Mouse (Mus musculus): ENCODE measurements at regions not wholly inside any gene's neighbourhood (a gene's known extent, or its start where the extent isn't known, plus 50 kb on each side); places are given as distances from the start of the nearest gene placed in this dataset.

- no peak overlapping the region for H3K4me2 ChIP-seq (replicated peaks; ENCODE audit: low read depth)
- H3K27me3 ChIP-seq (replicated peaks; ENCODE audit: control insufficient read depth, insufficient read depth, low read length), result no peaks in the 10 kb centered on the region
- H3K4me1 ChIP-seq (replicated peaks; ENCODE audit: control insufficient read depth, insufficient read depth, low read length), result no peaks in the 10 kb centered on the region
- H3K36me3 ChIP-seq (ENCODE audit: control insufficient read depth, insufficient read depth), result no peaks in the 10 kb centered on the region
- no peak for ATAC-seq
- H3K27ac ChIP-seq (ENCODE audit: low read depth, low read length), result no peak overlapping the region
- no peak overlapping the region for H3K9ac ChIP-seq (ENCODE audit: low read depth, low read length)
- no peak overlapping the region for H3K4me3 ChIP-seq (ENCODE audit: low read depth, low read length)
- WGBS, result 5% methylated on average over 5 of the region's 5 CpGs
- TF ChIP-seq CTCF (IDR thresholded peaks at IDR 0.05; ENCODE audit: low read depth), result peak; percentile 93
- H3K9me3 ChIP-seq (ENCODE audit: control insufficient read depth), result no peaks in the 10 kb centered on the region
These were observed 94.2 kb upstream of the Agr3 start for GRCm38 (mm10) chr12:35831268-35831667.

DNA sequence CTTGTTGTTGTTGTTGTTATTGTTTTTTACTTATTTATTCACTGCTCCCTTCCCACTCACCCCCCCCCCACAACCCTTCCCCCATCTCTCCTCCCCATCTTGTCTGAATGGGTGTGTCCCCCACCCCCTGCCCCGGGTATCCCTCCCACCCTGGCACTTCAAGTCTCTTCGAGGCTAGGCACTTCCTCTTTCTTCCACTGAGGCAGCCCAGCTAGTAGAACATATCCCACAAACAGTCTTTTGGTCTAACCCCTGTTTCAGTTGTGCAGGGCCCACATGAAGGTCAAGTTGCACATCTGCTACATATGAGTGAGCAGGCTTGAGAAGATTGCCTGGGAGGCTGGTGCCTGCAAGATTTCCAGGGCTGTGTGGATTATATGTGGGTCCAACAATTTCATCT lies 97.6 kb upstream of the Agr3 start:
- Histone ChIP-seq H3K9me3 (ENCODE audit: control insufficient read depth) (no peaks in the 10 kb centered on the region), H3K27ac (ENCODE audit: low read depth, low read length) (no peak overlapping the region), H3K4me1 (replicated peaks; ENCODE audit: control insufficient read depth, insufficient read depth, low read length) (peaks cover 4% of the 10 kb centered on the region; the same call in 1 of the 2 replicates), H3K4me3 (ENCODE audit: low read depth, low read length) (no peak overlapping the region), H3K4me2 (replicated peaks; ENCODE audit: low read depth) (no peak overlapping the region), H3K9ac (ENCODE audit: low read depth, low read length) (no peak overlapping the region), H3K27me3 (replicated peaks; ENCODE audit: control insufficient read depth, insufficient read depth, low read length) (no peaks in the 10 kb centered on the region), H3K36me3 (ENCODE audit: control insufficient read depth, insufficient read depth) (no peaks in the 10 kb centered on the region)
- no peak for ATAC-seq
- no peak for TF ChIP-seq CTCF (IDR thresholded peaks at IDR 0.05; ENCODE audit: low read depth)
- WGBS, result 66% methylated on average over 2 of the region's 2 CpGs

DNA sequence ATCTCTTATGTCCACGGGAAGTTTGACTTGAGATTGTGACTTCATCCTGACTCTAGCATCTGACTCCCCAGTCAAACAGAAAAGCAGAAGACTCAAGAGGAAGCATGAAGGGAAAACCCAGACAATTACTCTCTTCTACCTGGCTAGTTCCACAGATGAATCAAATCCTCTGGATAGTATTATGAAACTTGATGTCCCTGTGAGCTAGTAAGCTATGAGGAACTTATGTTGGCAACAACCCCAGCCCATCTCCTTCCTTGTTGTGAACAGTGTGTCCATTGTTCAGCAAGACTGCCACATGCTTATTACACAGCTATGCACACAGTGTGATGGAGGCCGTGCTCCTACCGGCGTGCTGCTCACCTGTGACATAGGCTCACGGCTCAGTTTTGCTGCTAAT lies 98.4 kb upstream of the Agr3 start:
- H3K9ac ChIP-seq (ENCODE audit: low read depth, low read length), result no peak overlapping the region
- TF ChIP-seq CTCF (IDR thresholded peaks at IDR 0.05; ENCODE audit: low read depth), result no peak
- peaks cover 4% of the 10 kb centered on the region; the same call in 1 of the 2 replicates for H3K4me1 ChIP-seq (replicated peaks; ENCODE audit: control insufficient read depth, insufficient read depth, low read length)
- ATAC-seq, result no peak
- H3K27me3 ChIP-seq (replicated peaks; ENCODE audit: control insufficient read depth, insufficient read depth, low read length), result no peaks in the 10 kb centered on the region
- H3K4me2 ChIP-seq (replicated peaks; ENCODE audit: low read depth), result no peak overlapping the region
- H3K27ac ChIP-seq (ENCODE audit: low read depth, low read length), result no peak overlapping the region
- no peaks in the 10 kb centered on the region for H3K9me3 ChIP-seq (ENCODE audit: control insufficient read depth)
- WGBS, result 70% methylated on average over 5 of the region's 5 CpGs
- H3K4me3 ChIP-seq (ENCODE audit: low read depth, low read length), result no peak overlapping the region
- H3K36me3 ChIP-seq (ENCODE audit: control insufficient read depth, insufficient read depth), result no peaks in the 10 kb centered on the region

GRCm38 (mm10) chr12:35824587-35824987 lies 100.8 kb upstream of the Agr3 start:
- TF ChIP-seq CTCF (IDR thresholded peaks at IDR 0.05; ENCODE audit: low read depth), result no peak
- ATAC-seq, result no peak; the same call in 1 of the 2 replicates
- peaks cover 4% of the 10 kb centered on the region; the same call in 1 of the 2 replicates for H3K4me1 ChIP-seq (replicated peaks; ENCODE audit: control insufficient read depth, insufficient read depth, low read length)
- no peak overlapping the region for H3K9ac ChIP-seq (ENCODE audit: low read depth, low read length)
- 9% methylated on average over 5 of the region's 5 CpGs for WGBS
- H3K27me3 ChIP-seq (replicated peaks; ENCODE audit: control insufficient read depth, insufficient read depth, low read length), result no peaks in the 10 kb centered on the region
- H3K27ac ChIP-seq (ENCODE audit: low read depth, low read length), result no peak overlapping the region
- H3K36me3 ChIP-seq (ENCODE audit: control insufficient read depth, insufficient read depth), result no peaks in the 10 kb centered on the region
- no peak overlapping the region for H3K4me3 ChIP-seq (ENCODE audit: low read depth, low read length)
- no peaks in the 10 kb centered on the region for H3K9me3 ChIP-seq (ENCODE audit: control insufficient read depth)
- no peak overlapping the region for H3K4me2 ChIP-seq (replicated peaks; ENCODE audit: low read depth)

DNA sequence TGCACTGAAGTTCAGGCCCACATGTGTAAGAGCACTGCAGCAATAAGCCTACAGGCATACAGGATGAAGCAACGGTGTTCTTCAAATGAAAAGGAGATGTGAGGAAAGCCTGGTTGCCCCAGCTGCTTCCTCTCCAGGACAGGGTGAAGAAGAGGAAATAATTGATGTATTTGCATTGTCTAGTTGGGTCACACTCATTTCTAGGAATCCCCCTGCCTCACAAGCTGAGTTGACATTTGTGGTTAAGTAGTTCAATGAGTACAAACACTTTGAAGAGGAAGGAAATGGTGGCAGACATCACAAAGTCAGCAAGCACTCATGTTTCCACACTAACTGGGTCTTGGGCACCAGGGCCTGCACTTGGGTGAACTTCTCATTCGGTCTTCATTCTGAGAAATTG lies 126.2 kb upstream of the Agr3 start:
- H3K9ac ChIP-seq (ENCODE audit: low read depth, low read length), result no peak overlapping the region
- H3K27me3 ChIP-seq (replicated peaks; ENCODE audit: control insufficient read depth, insufficient read depth, low read length), result no peaks in the 10 kb centered on the region
- no peak overlapping the region for H3K27ac ChIP-seq (ENCODE audit: low read depth, low read length)
- H3K4me3 ChIP-seq (ENCODE audit: low read depth, low read length), result no peak overlapping the region
- H3K36me3 ChIP-seq (ENCODE audit: control insufficient read depth, insufficient read depth), result no peaks in the 10 kb centered on the region
- WGBS, result 69% methylated on average over 2 of the region's 2 CpGs
- no peaks in the 10 kb centered on the region for H3K9me3 ChIP-seq (ENCODE audit: control insufficient read depth)
- no peak overlapping the region for H3K4me2 ChIP-seq (replicated peaks; ENCODE audit: low read depth)
- ATAC-seq, result no peak
- no peak for TF ChIP-seq CTCF (IDR thresholded peaks at IDR 0.05; ENCODE audit: low read depth)
- H3K4me1 ChIP-seq (replicated peaks; ENCODE audit: control insufficient read depth, insufficient read depth, low read length), result no peaks in the 10 kb centered on the region

DNA sequence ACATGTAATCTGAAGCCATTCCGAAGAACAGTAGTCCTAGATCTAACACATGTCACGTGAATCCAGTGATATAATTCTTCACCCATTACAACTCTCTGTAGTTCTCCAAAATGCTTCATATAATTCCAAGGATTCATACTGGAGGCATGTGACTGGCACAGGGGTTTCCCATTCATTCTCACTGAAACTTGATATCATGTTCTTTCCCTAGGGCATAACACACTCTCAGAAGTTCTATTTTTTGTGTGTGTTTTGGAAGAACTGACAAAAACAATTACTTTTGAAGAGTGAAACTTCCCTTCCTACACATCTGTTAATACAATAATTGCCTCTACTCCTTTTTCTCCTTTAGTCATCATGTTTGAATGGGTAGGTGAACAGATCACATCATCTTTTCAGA lies 150.0 kb upstream of the Agr3 start:
- Histone ChIP-seq H3K4me1 (replicated peaks; ENCODE audit: control insufficient read depth, insufficient read depth, low read length) (no peaks in the 10 kb centered on the region), H3K27ac (ENCODE audit: low read depth, low read length) (no peak overlapping the region), H3K36me3 (ENCODE audit: control insufficient read depth, insufficient read depth) (no peaks in the 10 kb centered on the region), H3K9ac (ENCODE audit: low read depth, low read length) (no peak overlapping the region), H3K4me2 (replicated peaks; ENCODE audit: low read depth) (no peak overlapping the region), H3K27me3 (replicated peaks; ENCODE audit: control insufficient read depth, insufficient read depth, low read length) (no peaks in the 10 kb centered on the region), H3K4me3 (ENCODE audit: low read depth, low read length) (no peak overlapping the region), H3K9me3 (ENCODE audit: control insufficient read depth) (no peaks in the 10 kb centered on the region)
- ATAC-seq, result no peak
- TF ChIP-seq CTCF (IDR thresholded peaks at IDR 0.05; ENCODE audit: low read depth), result no peak
- WGBS, result 90% methylated on average over 2 of the region's 2 CpGs

DNA sequence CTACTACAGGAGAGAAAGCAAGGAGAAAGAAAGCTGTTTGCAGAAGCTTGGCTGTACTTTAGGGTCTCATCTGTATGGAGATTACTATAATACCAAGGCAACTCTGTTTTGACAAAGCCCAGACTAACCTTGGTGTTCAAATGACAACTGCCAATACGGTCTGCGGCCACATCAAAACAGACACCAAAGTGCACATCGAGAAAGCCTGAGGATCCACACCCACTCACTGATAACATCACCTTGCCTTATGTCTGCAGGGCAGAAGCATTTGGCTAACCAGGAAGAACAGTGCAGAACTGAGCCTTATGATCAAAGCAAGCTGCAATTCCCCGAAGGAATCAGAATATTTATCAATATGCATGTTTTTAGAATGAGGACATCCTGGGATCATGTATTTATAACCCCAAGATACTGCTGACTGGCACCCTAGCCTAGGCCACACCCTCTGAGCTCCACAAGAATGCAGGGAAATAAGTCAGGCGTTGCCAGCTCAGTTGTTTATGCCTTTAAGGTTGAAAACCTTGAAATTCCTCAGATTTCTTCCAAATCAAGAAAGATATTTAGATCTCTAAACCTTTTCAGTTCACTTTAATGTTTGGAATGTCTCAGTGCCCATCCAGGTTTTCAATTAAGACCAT lies 154.9 kb upstream of the Agr3 start:
- Histone ChIP-seq H3K4me1 (replicated peaks; ENCODE audit: control insufficient read depth, insufficient read depth, low read length) (no peaks in the 10 kb centered on the region), H3K9me3 (ENCODE audit: control insufficient read depth) (no peaks in the 10 kb centered on the region), H3K36me3 (ENCODE audit: control insufficient read depth, insufficient read depth) (no peaks in the 10 kb centered on the region), H3K9ac (ENCODE audit: low read depth, low read length) (no peak overlapping the region), H3K27me3 (replicated peaks; ENCODE audit: control insufficient read depth, insufficient read depth, low read length) (no peaks in the 10 kb centered on the region), H3K4me2 (replicated peaks; ENCODE audit: low read depth) (no peak overlapping the region), H3K4me3 (ENCODE audit: low read depth, low read length) (no peak overlapping the region), H3K27ac (ENCODE audit: low read depth, low read length) (no peak overlapping the region)
- TF ChIP-seq CTCF (IDR thresholded peaks at IDR 0.05; ENCODE audit: low read depth), result no peak
- no peak for ATAC-seq
- WGBS, result 68% methylated on average over 5 of the region's 5 CpGs

Data from intestine, postnatal 0 days (tissue).